Mouse (Mus musculus): ENCODE measurements around the gene Ccdc136. TPM values are rescaled to one million over a fixed set of nuclear protein-coding genes. Genes with fewer than 3 reads are reported as not detected.
A peak's percentile ranks its signal among the peaks of the same experiment; 100 is the strongest.

Gene Ccdc136
- polyA plus RNA-seq, 1 experiment from 2014 or later, result 17.3 TPM

DNA sequence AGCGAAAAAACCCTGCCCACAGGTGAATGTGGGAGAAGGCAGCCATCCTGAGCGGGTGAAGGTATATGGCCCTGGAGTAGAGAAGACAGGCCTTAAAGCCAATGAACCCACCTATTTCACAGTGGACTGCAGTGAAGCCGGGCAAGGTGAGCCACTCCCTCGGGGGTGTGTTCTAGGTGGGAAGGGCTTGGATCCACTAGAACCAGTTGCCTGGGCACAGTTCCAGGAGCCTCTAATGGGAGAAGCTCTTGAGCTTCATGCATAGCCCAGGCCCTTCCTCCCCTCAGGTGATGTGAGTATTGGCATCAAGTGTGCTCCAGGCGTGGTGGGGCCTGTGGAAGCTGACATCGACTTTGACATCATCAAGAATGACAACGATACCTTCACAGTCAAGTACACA is 49.2 kb downstream of the Ccdc136 start:
- Histone ChIP-seq H3K36me3 (replicated peaks; ENCODE audit: control insufficient read depth, insufficient read depth, low read depth, low read length) (no peaks in the 10 kb centered on the region), H3K9me3 (replicated peaks; ENCODE audit: control insufficient read depth, low read length) (no peaks in the 10 kb centered on the region), H3K4me2 (ENCODE audit: low read depth, low read length) (no peak overlapping the region), H3K9ac (replicated peaks; ENCODE audit: low read length) (no peak overlapping the region), H3K27ac (replicated peaks; ENCODE audit: low read depth, low read length) (no peak overlapping the region), H3K27me3 (ENCODE audit: control insufficient read depth, insufficient read depth, low read length) (no peaks in the 10 kb centered on the region), H3K4me1 (ENCODE audit: control insufficient read depth, insufficient read depth, low read length) (no peaks in the 10 kb centered on the region), H3K4me3 (ENCODE audit: low read depth, low read length) (no peak overlapping the region)
- 89% methylated on average over 7 of the region's 7 CpGs for WGBS
- no peak for DNase-seq (ENCODE audit: low spot score)
- ATAC-seq (replicated peaks; ENCODE audit: insufficient number of reproducible peaks, low FRiP score, low TSS enrichment, low read depth), result no peak

- Histone ChIP-seq H3K27me3 (ENCODE audit: control insufficient read depth, insufficient read depth, low read length) (no peaks in the 10 kb centered on the region), H3K4me2 (ENCODE audit: low read depth, low read length) (no peak overlapping the region), H3K4me3 (ENCODE audit: low read depth, low read length) (no peak overlapping the region), H3K9me3 (replicated peaks; ENCODE audit: control insufficient read depth, low read length) (no peaks in the 10 kb centered on the region), H3K27ac (replicated peaks; ENCODE audit: low read depth, low read length) (no peak overlapping the region), H3K36me3 (replicated peaks; ENCODE audit: control insufficient read depth, insufficient read depth, low read depth, low read length) (no peaks in the 10 kb centered on the region), H3K4me1 (ENCODE audit: control insufficient read depth, insufficient read depth, low read length) (no peaks in the 10 kb centered on the region), H3K9ac (replicated peaks; ENCODE audit: low read length) (no peak overlapping the region)
- no peak for DNase-seq (ENCODE audit: low spot score)
- no peak for ATAC-seq (replicated peaks; ENCODE audit: insufficient number of reproducible peaks, low FRiP score, low TSS enrichment, low read depth)
- WGBS, result 29% methylated on average over 4 of the region's 4 CpGs
Observed at GRCm38 (mm10) chr6:29449858-29450257, 53.7 kb downstream of the Ccdc136 start.

DNA sequence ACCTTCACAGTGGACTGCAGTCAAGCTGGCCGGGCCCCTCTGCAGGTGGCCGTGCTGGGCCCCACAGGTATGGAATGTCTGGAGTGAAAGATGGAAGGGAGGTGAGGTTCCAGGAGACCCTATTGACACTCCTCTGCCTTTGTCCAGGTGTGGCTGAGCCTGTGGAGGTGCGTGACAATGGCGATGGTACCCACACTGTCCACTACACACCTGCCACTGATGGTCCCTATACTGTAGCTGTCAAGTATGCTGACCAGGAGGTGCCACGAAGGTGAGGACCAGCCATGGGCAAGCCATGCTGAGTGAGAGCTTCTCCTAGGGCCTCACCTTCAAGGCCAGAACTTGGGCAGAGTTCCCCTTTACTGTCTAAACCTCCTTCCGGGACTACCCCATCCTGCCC is 54.6 kb downstream of the Ccdc136 start:
- no peak for ATAC-seq (replicated peaks; ENCODE audit: insufficient number of reproducible peaks, low FRiP score, low TSS enrichment, low read depth)
- DNase-seq (ENCODE audit: low spot score), result no peak
- 93% methylated on average over 6 of the region's 6 CpGs for WGBS

DNA sequence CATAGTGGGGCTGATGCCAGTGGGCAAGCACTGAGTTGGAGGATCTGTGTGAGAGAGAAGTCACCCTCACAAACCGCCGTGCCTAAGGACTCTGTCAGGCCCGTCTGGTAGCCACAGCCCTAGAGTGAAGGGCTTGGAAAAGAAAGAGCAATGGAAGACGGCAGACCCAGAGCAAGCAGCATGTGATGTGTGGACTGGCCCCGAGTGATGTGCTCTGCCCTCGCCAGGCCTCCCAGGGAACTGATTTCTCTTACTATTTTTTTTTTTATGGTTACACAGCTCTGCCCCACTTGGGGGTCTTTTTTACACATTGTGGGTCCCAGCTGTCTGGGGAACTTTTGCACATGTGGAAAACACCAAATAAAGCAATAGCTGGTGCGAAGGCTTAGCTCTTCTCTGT is 65.4 kb downstream of the Ccdc136 start:
- H3K27me3 ChIP-seq (ENCODE audit: control insufficient read depth, insufficient read depth, low read length), result no peaks in the 10 kb centered on the region
- DNase-seq (ENCODE audit: low spot score) (no peak), ATAC-seq (replicated peaks; ENCODE audit: insufficient number of reproducible peaks, low FRiP score, low TSS enrichment, low read depth) (no peak)
- no peaks in the 10 kb centered on the region for H3K9me3 ChIP-seq (replicated peaks; ENCODE audit: control insufficient read depth, low read length)
- no peak overlapping the region for H3K9ac ChIP-seq (replicated peaks; ENCODE audit: low read length)
- no peaks in the 10 kb centered on the region for H3K36me3 ChIP-seq (replicated peaks; ENCODE audit: control insufficient read depth, insufficient read depth, low read depth, low read length)
- H3K4me3 ChIP-seq (ENCODE audit: low read depth, low read length), result no peak overlapping the region
- WGBS, result 69% methylated on average over 7 of the region's 7 CpGs
- no peak overlapping the region for H3K4me2 ChIP-seq (ENCODE audit: low read depth, low read length)
- H3K27ac ChIP-seq (replicated peaks; ENCODE audit: low read depth, low read length), result no peak overlapping the region
- no peaks in the 10 kb centered on the region for H3K4me1 ChIP-seq (ENCODE audit: control insufficient read depth, insufficient read depth, low read length)

More for the DNA sequence above, 54.6 kb downstream of the Ccdc136 start:
- no peak overlapping the region for H3K4me3 ChIP-seq (ENCODE audit: low read depth, low read length)
- no peak overlapping the region for H3K4me2 ChIP-seq (ENCODE audit: low read depth, low read length)
- no peak overlapping the region for H3K27ac ChIP-seq (replicated peaks; ENCODE audit: low read depth, low read length)
- no peaks in the 10 kb centered on the region for H3K4me1 ChIP-seq (ENCODE audit: control insufficient read depth, insufficient read depth, low read length)
- no peaks in the 10 kb centered on the region for H3K9me3 ChIP-seq (replicated peaks; ENCODE audit: control insufficient read depth, low read length)
- no peak overlapping the region for H3K9ac ChIP-seq (replicated peaks; ENCODE audit: low read length)
- no peaks in the 10 kb centered on the region for H3K27me3 ChIP-seq (ENCODE audit: control insufficient read depth, insufficient read depth, low read length)
- no peaks in the 10 kb centered on the region for H3K36me3 ChIP-seq (replicated peaks; ENCODE audit: control insufficient read depth, insufficient read depth, low read depth, low read length)

GRCm38 (mm10) chr6:29463388-29463787 is 67.3 kb downstream of the Ccdc136 start:
- H3K4me2 ChIP-seq (ENCODE audit: low read depth, low read length), result no peak overlapping the region
- H3K36me3 ChIP-seq (replicated peaks; ENCODE audit: control insufficient read depth, insufficient read depth, low read depth, low read length), result no peaks in the 10 kb centered on the region
- H3K4me1 ChIP-seq (ENCODE audit: control insufficient read depth, insufficient read depth, low read length), result no peaks in the 10 kb centered on the region
- WGBS, result 83% methylated on average over 3 of the region's 3 CpGs
- no peaks in the 10 kb centered on the region for H3K9me3 ChIP-seq (replicated peaks; ENCODE audit: control insufficient read depth, low read length)
- no peaks in the 10 kb centered on the region for H3K27me3 ChIP-seq (ENCODE audit: control insufficient read depth, insufficient read depth, low read length)
- H3K4me3 ChIP-seq (ENCODE audit: low read depth, low read length), result no peak overlapping the region
- H3K9ac ChIP-seq (replicated peaks; ENCODE audit: low read length), result no peak overlapping the region
- DNase-seq (ENCODE audit: low spot score), result no peak
- no peak for ATAC-seq (replicated peaks; ENCODE audit: insufficient number of reproducible peaks, low FRiP score, low TSS enrichment, low read depth)
- no peak overlapping the region for H3K27ac ChIP-seq (replicated peaks; ENCODE audit: low read depth, low read length)

- no peaks in the 10 kb centered on the region for H3K4me1 ChIP-seq (ENCODE audit: control insufficient read depth, insufficient read depth, low read length)
- peak within 1 kb of the TSS; percentile 62 for H3K9ac ChIP-seq (replicated peaks; ENCODE audit: low read length)
- no peaks in the 10 kb centered on the region for H3K9me3 ChIP-seq (replicated peaks; ENCODE audit: control insufficient read depth, low read length)
- ATAC-seq (replicated peaks; ENCODE audit: insufficient number of reproducible peaks, low FRiP score, low TSS enrichment, low read depth) (peak; percentile 85), DNase-seq (ENCODE audit: low spot score) (peak; percentile 97)
- no peak within 1 kb of the TSS for H3K27ac ChIP-seq (replicated peaks; ENCODE audit: low read depth, low read length)
- peak within 1 kb of the TSS; percentile 60 for H3K4me3 ChIP-seq (ENCODE audit: low read depth, low read length)
- H3K36me3 ChIP-seq (replicated peaks; ENCODE audit: control insufficient read depth, insufficient read depth, low read depth, low read length), result no peaks in the 10 kb centered on the region; the same call in 1 of the 2 replicates
- H3K4me2 ChIP-seq (ENCODE audit: low read depth, low read length), result peak within 1 kb of the TSS; percentile 66
- no peaks in the 10 kb centered on the region for H3K27me3 ChIP-seq (ENCODE audit: control insufficient read depth, insufficient read depth, low read length)
- under 1% methylated on average over 39 of the region's 39 CpGs for WGBS
Observed at GRCm38 (mm10) chr6:29467583-29468354, 71.7 kb downstream of the Ccdc136 start, which contains the start of gene Atp6v1f. Atp6v1f (plus strand) TSS chr6:29467718.

- WGBS, result 91% methylated on average over 3 of the region's 3 CpGs
Observed at GRCm38 (mm10) chr6:29468851-29469250, 72.7 kb downstream of the Ccdc136 start.

DNA sequence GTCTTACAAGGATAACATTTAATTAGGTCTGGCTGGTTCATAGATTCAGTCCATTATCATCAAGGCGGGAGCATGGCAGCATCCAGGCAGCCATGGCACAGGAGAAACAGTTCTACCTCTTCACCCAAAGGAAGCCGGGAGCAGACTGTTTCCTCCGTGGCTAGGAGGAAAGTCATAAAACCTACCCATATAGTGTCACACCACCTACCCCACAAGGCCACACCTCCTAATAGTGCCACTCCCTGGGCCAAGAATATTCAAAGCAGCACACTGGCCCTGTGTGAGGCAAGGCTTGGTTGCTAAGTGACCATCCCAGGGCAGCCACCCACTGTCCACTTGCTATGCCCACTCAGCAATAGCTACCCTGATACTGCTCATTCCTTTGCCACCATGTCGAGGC is 75.0 kb downstream of the Ccdc136 start, which contains the start of gene Atp6v1fnb:
TSS of gene Atp6v1fnb (plus strand) at position 301 of the 400 bp plus-strand sequence.
- Histone ChIP-seq H3K36me3 (replicated peaks; ENCODE audit: control insufficient read depth, insufficient read depth, low read depth, low read length) (no peaks in the 10 kb centered on the region; the same call in 1 of the 2 replicates), H3K9ac (replicated peaks; ENCODE audit: low read length) (no peak within 1 kb of the TSS), H3K9me3 (replicated peaks; ENCODE audit: control insufficient read depth, low read length) (no peaks in the 10 kb centered on the region), H3K27ac (replicated peaks; ENCODE audit: low read depth, low read length) (no peak within 1 kb of the TSS), H3K4me3 (ENCODE audit: low read depth, low read length) (no peak within 1 kb of the TSS), H3K4me1 (ENCODE audit: control insufficient read depth, insufficient read depth, low read length) (peaks cover 2% of the 10 kb centered on the region; the same call in 1 of the 2 replicates), H3K4me2 (ENCODE audit: low read depth, low read length) (no peak within 1 kb of the TSS), H3K27me3 (ENCODE audit: control insufficient read depth, insufficient read depth, low read length) (no peaks in the 10 kb centered on the region)
- WGBS, result 86% methylated on average over 4 of the region's 4 CpGs
- no peak for DNase-seq (ENCODE audit: low spot score)
- ATAC-seq (replicated peaks; ENCODE audit: insufficient number of reproducible peaks, low FRiP score, low TSS enrichment, low read depth), result no peak

More at GRCm38 (mm10) chr6:29468851-29469250, 72.7 kb downstream of the Ccdc136 start:
- Histone ChIP-seq H3K9me3 (replicated peaks; ENCODE audit: control insufficient read depth, low read length) (no peaks in the 10 kb centered on the region), H3K4me2 (ENCODE audit: low read depth, low read length) (peak overlapping the region; percentile 66; the same call in 1 of the 2 replicates), H3K27ac (replicated peaks; ENCODE audit: low read depth, low read length) (no peak overlapping the region), H3K36me3 (replicated peaks; ENCODE audit: control insufficient read depth, insufficient read depth, low read depth, low read length) (no peaks in the 10 kb centered on the region; the same call in 1 of the 2 replicates), H3K27me3 (ENCODE audit: control insufficient read depth, insufficient read depth, low read length) (no peaks in the 10 kb centered on the region), H3K4me1 (ENCODE audit: control insufficient read depth, insufficient read depth, low read length) (no peaks in the 10 kb centered on the region), H3K9ac (replicated peaks; ENCODE audit: low read length) (no peak overlapping the region), H3K4me3 (ENCODE audit: low read depth, low read length) (no peak overlapping the region)
- no peak for DNase-seq (ENCODE audit: low spot score)
- no peak for ATAC-seq (replicated peaks; ENCODE audit: insufficient number of reproducible peaks, low FRiP score, low TSS enrichment, low read depth)
